Mouse (Mus musculus): ENCODE measurements around the gene Akr1c6.
"Not testable (repeated sequence)": the region's sequence is repeated elsewhere in the genome, so short reads cannot be mapped to it uniquely, and the experiment has no call there.

Akr1c6 gene

GRCm38 (mm10) chr13:4434006-4434405 is at the start of gene Akr1c6:
Gene Akr1c6 (plus strand): TSS chr13:4434306.
- DNase-seq (ENCODE audit: low read depth): no peak

DNA sequence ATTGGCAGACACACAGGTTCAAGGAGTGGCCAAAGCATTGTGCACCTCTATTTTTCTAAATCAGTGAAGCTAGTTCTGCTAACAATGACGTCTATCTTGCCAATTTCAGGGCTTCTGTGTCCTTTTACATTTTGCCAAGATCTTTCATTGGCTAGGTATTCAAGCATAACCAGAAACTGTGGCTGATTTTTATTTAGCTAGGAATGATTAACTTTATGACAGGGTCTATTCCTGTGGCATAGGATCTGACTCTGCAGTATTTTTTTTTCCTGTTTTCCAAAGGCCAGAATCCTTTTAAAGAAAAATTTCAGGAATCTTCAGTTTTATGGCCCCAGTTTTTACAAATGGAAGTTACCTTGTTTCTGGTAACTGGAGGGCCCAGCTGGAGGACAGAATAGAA is 49.2 kb upstream of the Akr1c6 start:
- DNase-seq (ENCODE audit: low read depth): no peak

GRCm38 (mm10) chr13:4385541-4385940 is 48.6 kb upstream of the Akr1c6 start:
- no peak for DNase-seq (ENCODE audit: low read depth)

DNA sequence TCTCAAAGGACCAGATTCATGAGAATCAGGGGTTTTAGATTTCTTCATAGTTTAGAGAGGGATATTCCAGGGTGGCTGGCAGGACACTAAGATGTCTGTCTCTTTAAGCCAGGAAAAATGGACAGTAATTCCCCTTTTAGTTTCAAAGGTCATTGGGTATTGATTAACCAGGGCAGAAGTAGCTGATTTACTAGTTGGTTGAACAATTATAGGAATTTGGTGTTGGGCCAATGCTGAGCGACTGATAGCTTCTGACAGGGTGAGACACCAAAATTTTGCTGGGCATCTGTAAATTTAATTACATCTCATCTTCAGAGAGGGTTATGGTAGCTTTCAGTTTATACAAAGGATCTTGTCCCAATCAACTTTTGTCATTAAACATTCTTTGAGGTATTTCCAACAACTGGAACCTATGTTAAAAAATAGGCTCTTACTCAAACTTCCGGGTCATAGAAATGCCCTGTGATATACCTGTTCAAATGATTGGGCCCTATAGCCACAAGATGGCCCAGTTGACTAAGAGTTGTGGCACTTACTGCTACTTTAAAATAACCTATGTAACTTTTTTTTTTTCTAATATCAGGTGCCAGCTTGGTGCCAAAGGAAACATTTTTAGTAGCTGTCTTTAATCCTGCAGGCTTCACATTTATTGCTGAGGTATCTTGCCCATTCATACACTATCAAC is 45.2 kb upstream of the Akr1c6 start:
- DNase-seq (ENCODE audit: low read depth): no peak

GRCm38 (mm10) chr13:4400360-4400759 is 33.7 kb upstream of the Akr1c6 start:
- DNase-seq (ENCODE audit: low read depth): not testable (repeated sequence)

DNA sequence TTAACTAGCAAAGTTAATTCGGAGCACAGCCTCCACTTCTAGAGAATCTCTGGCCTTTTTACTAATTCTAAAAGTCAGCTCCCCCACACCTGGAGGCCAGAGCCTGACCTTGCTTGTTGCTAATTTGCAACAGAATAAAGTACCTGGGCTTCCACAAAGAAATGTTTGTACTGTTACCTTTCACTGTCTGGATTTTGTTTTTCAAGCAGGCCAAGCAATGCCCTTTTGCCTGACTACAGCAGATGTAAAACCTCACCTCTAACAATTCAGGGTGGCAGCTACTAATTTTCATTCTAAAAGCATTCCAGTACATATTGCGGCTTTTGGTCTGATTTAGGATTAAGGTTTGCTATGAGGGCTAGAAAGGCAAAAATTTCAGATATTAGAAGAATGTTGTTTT is 33.3 kb upstream of the Akr1c6 start:
- no peak for DNase-seq (ENCODE audit: low read depth)

DNA sequence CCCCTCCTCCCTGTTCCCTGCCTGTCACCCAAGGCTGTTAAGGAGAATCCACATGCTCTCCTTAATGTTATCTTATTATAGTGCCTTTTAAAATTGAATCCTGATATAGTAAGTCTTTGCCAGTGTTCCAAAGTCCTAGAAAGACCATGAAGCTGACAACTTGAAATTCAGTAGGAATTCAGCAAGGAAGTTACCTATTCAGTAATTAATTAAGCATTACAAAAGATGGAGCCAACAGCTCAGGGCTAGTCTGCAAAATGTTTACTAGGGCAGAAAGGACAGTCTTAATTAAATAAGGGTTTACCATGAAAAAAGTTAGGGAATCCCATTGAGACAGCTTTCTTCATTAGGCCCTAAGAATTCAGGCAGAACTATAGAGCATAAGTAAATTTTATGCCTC is 31.9 kb upstream of the Akr1c6 start:
- DNase-seq (ENCODE audit: low read depth): no peak

DNA sequence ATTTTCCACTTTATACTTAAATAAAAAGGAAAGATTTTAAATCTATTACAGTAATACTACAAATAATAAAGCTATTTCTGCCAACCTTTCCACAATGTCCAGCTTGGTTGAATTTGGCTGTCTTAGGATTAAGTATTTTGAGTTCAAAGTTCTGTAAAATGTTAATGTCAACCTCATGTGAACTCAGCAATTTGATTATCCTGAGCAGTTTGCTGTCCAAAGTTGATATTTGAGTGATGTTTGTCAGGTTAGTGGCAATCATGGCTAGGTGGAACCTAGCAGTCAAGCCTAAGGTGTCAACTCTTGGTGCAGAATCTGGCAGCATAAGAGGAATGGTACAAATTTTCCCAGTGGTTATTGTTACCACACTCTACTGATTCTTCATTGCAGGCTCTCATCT is 29.4 kb upstream of the Akr1c6 start:
- no peak for DNase-seq (ENCODE audit: low read depth)

- DNase-seq (ENCODE audit: low read depth): no peak
Measured at GRCm38 (mm10) chr13:4406771-4407170, 27.3 kb upstream of the Akr1c6 start.

DNA sequence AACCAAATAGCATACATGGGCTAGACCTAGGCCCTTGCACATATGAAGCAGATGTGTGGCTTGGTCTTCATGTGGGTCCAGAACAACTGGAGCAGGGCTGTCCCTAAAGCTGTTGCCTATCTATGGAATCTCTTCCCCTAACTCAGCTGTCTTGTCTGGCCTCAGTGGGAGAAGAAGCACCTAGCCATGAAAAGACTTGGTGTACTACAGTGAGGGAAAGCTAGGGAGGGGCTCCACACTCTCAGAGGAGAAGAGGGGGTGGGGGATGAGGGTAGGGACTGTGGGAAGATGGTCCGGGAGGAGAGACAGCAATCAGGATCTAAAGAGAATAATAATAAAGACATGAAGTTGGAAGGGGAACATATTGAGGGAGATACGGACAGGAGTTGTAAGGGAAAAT is 5.5 kb upstream of the Akr1c6 start:
- DNase-seq (ENCODE audit: low read depth): no peak

GRCm38 (mm10) chr13:4429034-4429433 is 5.1 kb upstream of the Akr1c6 start:
- no peak for DNase-seq (ENCODE audit: low read depth)

DNA sequence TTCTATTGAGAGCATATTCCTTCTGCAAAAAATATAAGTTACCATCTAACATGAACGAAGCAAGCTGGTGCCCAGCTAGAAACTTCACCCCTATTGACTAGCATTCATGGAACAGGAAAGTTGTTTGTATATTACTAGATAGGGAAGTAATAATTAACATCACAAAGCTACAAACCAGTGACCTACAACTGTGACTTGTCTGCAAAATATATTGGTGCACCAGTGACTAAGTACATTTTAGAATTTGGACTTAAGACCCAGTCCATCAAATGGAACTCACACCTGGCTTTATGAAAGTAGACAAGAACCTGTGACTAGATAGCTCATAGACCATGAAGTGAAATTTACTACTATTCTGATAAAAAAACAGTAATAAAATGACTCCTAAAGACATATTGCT is 3.0 kb upstream of the Akr1c6 start:
- no peak for DNase-seq (ENCODE audit: low read depth)

DNA sequence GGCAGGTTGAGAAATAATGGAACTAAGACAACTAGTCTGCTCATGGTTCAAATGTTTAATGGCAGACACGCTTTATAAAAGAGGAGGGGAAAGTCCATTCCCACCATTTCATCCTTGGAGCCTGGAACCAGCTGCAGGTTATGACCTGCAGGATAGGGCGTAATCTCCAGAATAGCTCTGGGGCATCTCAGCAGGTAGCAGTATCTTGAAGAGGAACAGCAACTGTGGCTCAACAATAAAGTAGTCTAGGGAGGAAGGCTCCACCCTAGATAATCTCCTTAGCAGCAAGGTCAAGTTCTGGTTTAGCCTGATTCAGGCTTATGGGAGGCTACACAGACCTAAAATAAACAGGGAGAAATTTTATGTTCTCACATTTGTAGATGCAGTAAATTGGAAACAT is 31.5 kb downstream of the Akr1c6 start:
- DNase-seq (ENCODE audit: low read depth): no peak

- no peak for DNase-seq (ENCODE audit: low read depth)
Measured at GRCm38 (mm10) chr13:4467896-4468295, 33.8 kb downstream of the Akr1c6 start.
